Mouse (Mus musculus) ES-E14 (cell line): ENCODE results near the gene Ccdc57.

Source experiments
- CHD2 ChIP-seq: IDR thresholded peaks from 2 replicates; pipeline ENCODE4 v1.6.1; 2014; ENCODE audit warnings: mild to moderate bottlenecking, low read depth, low read length, inconsistent platforms
- HCFC1 ChIP-seq: IDR thresholded peaks from 2 replicates; pipeline ENCODE4 v1.6.1; 2012; ENCODE audit warnings: low read length, inconsistent platforms, borderline replicate concordance; ENCODE audit not compliant: insufficient read depth
- MAFK ChIP-seq: IDR thresholded peaks from 2 replicates; pipeline ENCODE4 v1.6.1; 2014; ENCODE audit warnings: mild to moderate bottlenecking, low read depth, low read length, inconsistent platforms; ENCODE audit not compliant: insufficient read depth
- ZNF384 ChIP-seq: IDR thresholded peaks from 2 replicates; pipeline ENCODE4 v1.6.1; 2012; ENCODE audit warnings: low read depth, low read length, inconsistent platforms

GRCm38 (mm10) chr11:120904561-120904960 lies 28.1 kb downstream of the Ccdc57 start:
- TF ChIP-seq ZNF384 (no peak), CHD2 (no peak), MAFK (no peak), HCFC1 (no peak)
